Mouse (Mus musculus) forebrain, embryonic 14.5 days (tissue): ENCODE measurements around the gene Sqstm1. TPM values are rescaled to one million over a fixed set of nuclear protein-coding genes. Genes with fewer than 3 reads are reported as not detected.

Source experiments
- ATAC-seq: fragments of 200-750 bp; cut with Nextera tagmentation; 2 replicates; pipeline ENCODE4 v1.8.0; 2017; ENCODE audit warnings: mild to moderate bottlenecking, moderate library complexity
- DNase-seq: peaks from one replicate; pipeline ENCODE4 v3.0.0-alpha.2; 2015; ENCODE audit warnings: low spot score
- H3K27ac ChIP-seq: fragments of 300-500 bp; sonication (generic); 2 replicates; pipeline ENCODE4 v1.5.1; 2014; ENCODE audit warnings: low read depth, mild to moderate bottlenecking, control low read depth, low read length, moderate library complexity
- H3K27me3 ChIP-seq: fragments of 300-500 bp; sonication (generic); replicated peaks from 2 replicates; pipeline ENCODE4 v1.6.1; 2014; ENCODE audit warnings: low read length, control low read depth, mixed read lengths; ENCODE audit not compliant: control insufficient read depth, insufficient read depth
- H3K36me3 ChIP-seq: fragments of 300-500 bp; sonication (generic); 2 replicates; pipeline ENCODE4 v1.6.1; 2014; ENCODE audit warnings: low read length, control low read depth; ENCODE audit not compliant: control insufficient read depth, insufficient read depth
- H3K4me1 ChIP-seq: fragments of 300-500 bp; sonication (generic); 2 replicates; pipeline ENCODE4 v1.6.1; 2014; ENCODE audit warnings: antibody characterized with exemption, low read length, control low read depth; ENCODE audit not compliant: control insufficient read depth, insufficient read depth
- H3K4me2 ChIP-seq: fragments of 300-500 bp; sonication (generic); 2 replicates; pipeline ENCODE4 v1.6.1; 2014; ENCODE audit warnings: mild to moderate bottlenecking, control low read depth, low read length
- H3K4me3 ChIP-seq: fragments of 300-500 bp; sonication (generic); 2 replicates; pipeline ENCODE4 v1.5.1; 2014; ENCODE audit warnings: low read depth, low read length, control low read depth
- H3K9ac ChIP-seq: fragments of 300-500 bp; sonication (generic); 2 replicates; pipeline ENCODE4 v1.6.1; 2014; ENCODE audit warnings: mild to moderate bottlenecking, low read length, control low read depth, moderate library complexity
- H3K9me3 ChIP-seq: fragments of 300-500 bp; sonication (generic); replicated peaks from 2 replicates; pipeline ENCODE4 v1.6.1; 2016; ENCODE audit warnings: low read length, control low read depth, mixed read lengths; ENCODE audit not compliant: control insufficient read depth
- WGBS: fragments of 180-500 bp; shearing (Covaris S2); extraction: QIAGEN DNeasy Blood & Tissue Kit; methylation state at CpG from one replicate; pipeline ENCODE4 v1.1.7; 2014; 5-methylcytosine and 5-hydroxymethylcytosine counted together
- polyA plus RNA-seq: library from polyadenylated mRNA; unstranded; fragments of >200 nt; fragmentation: Nextera tagmentation; extraction: Ambion mirVana; gene quantifications from 2 replicates; pipeline ENCODE4 v1.2.1, GENCODE M21; 2014

Sqstm1 gene
- polyA plus RNA-seq, 1 experiment from 2014 or later: 263 TPM

DNA sequence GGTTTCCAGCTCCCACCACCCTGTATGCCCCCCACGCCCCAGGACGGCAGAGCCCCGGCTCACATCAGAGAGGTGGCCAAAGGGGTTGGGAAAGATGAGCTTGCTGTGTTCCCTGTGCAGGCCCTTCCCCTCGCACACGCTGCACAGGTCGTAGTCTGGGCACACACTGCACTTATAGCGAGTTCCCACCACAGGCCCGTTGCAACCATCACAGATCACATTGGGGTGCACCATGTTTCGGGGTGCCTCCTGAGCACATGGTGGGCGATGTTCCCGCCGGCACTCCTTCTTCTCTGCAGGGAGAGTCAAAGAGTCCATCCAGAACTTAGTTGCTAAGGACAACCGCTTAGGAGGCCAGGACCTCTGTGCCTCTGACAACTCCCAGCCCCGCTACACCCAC is 3.3 kb downstream of the Sqstm1 start:
- Histone ChIP-seq H3K4me1 (peaks cover 8% of the 10 kb centered on the region), H3K36me3 (peaks cover 56% of the 10 kb centered on the region)
- WGBS: 94% methylated on average over 14 of the region's 14 CpGs

GRCm38 (mm10) chr11:50206037-50206436 is 4.6 kb downstream of the Sqstm1 start:
- Histone ChIP-seq H3K27me3 (no peaks in the 10 kb centered on the region), H3K4me2 (no peak overlapping the region), H3K4me1 (peaks cover 8% of the 10 kb centered on the region), H3K9ac (no peak overlapping the region), H3K27ac (no peak overlapping the region), H3K9me3 (no peaks in the 10 kb centered on the region), H3K4me3 (no peak overlapping the region), H3K36me3 (peaks cover 69% of the 10 kb centered on the region)
- DNase-seq (no peak), ATAC-seq (no peak)
- 91% methylated on average over 2 of the region's 2 CpGs for WGBS

More for the DNA sequence above, 3.3 kb downstream of the Sqstm1 start:
- no peak overlapping the region for H3K27ac ChIP-seq
- no peak overlapping the region for H3K4me2 ChIP-seq
- no peak overlapping the region for H3K9ac ChIP-seq
- H3K9me3 ChIP-seq: no peaks in the 10 kb centered on the region
- H3K4me3 ChIP-seq: no peak overlapping the region
- ATAC-seq (no peak), DNase-seq (no peak)
- no peaks in the 10 kb centered on the region for H3K27me3 ChIP-seq

GRCm38 (mm10) chr11:50205434-50205833 is 5.2 kb downstream of the Sqstm1 start:
- peaks cover 8% of the 10 kb centered on the region for H3K4me1 ChIP-seq
- ATAC-seq: no peak
- WGBS: 85% methylated on average over 3 of the region's 3 CpGs

DNA sequence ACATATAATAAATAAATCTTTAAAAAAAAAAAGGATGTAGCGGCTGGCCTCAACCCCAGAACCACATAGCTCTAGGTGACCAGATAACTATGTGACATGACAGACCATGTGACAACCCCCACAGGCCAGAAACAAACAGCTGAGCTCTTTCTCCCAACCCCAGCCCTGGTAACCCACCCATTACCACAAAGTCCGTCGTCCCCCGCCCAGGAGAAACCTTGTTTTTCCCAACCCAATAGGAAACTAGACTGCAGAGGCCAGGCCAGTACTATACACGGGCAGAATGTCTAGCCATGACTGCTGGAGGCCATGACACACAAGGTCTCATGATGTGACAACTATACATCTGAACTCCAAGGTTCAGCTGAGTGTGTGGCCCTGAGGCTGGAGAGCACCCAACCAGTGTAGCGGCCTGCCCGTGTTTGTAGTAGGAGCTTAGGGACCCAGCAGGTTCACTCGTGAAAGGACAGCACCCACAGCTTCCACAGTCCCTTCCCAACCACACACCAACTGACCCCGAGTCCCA is 7.3 kb downstream of the Sqstm1 start:
- no peak for ATAC-seq
- H3K36me3 ChIP-seq: peaks cover 94% of the 10 kb centered on the region
- no peak overlapping the region for H3K9ac ChIP-seq
- no peaks in the 10 kb centered on the region for H3K9me3 ChIP-seq
- no peak overlapping the region for H3K27ac ChIP-seq
- WGBS: 93% methylated on average over 9 of the region's 9 CpGs
- no peak overlapping the region for H3K4me3 ChIP-seq
- no peaks in the 10 kb centered on the region for H3K4me1 ChIP-seq
- no peak overlapping the region for H3K4me2 ChIP-seq
- no peaks in the 10 kb centered on the region for H3K27me3 ChIP-seq
- no peak for DNase-seq

More at GRCm38 (mm10) chr11:50205434-50205833, 5.2 kb downstream of the Sqstm1 start:
- no peak overlapping the region for H3K4me2 ChIP-seq
- no peak overlapping the region for H3K27ac ChIP-seq
- no peaks in the 10 kb centered on the region for H3K27me3 ChIP-seq
- no peak overlapping the region for H3K9ac ChIP-seq
- H3K36me3 ChIP-seq: peaks cover 75% of the 10 kb centered on the region
- DNase-seq: no peak
- H3K9me3 ChIP-seq: no peaks in the 10 kb centered on the region
- no peak overlapping the region for H3K4me3 ChIP-seq

GRCm38 (mm10) chr11:50201590-50201989 is 9.0 kb downstream of the Sqstm1 start:
- 90% methylated on average over 3 of the region's 3 CpGs for WGBS
- H3K27ac ChIP-seq: no peak overlapping the region
- H3K9ac ChIP-seq: no peak overlapping the region
- no peaks in the 10 kb centered on the region for H3K4me1 ChIP-seq
- no peak overlapping the region for H3K4me3 ChIP-seq
- no peaks in the 10 kb centered on the region for H3K27me3 ChIP-seq
- no peak overlapping the region for H3K4me2 ChIP-seq
- no peak for ATAC-seq
- no peaks in the 10 kb centered on the region for H3K9me3 ChIP-seq
- peaks cover 98% of the 10 kb centered on the region for H3K36me3 ChIP-seq
- DNase-seq: no peak

DNA sequence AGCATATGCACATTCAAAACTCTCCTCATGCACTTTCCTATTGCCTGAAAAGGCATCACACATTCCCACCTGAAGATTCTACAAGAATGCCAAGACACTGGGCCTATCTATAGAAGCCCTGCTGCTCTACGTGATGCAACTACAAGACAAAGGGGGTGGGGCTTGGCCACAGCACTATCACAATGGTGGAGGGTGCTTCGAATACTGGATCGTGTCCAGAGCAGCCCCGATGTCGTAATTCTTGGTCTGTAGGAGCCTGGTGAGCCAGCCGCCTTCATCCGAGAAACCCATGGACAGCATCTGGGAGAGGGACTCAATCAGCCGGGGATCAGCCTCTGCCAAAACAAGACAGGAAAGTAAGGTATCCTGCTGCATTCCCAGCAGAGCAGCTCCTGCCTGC is 10.0 kb downstream of the Sqstm1 start:
- Histone ChIP-seq H3K4me1 (no peaks in the 10 kb centered on the region), H3K36me3 (peaks cover 96% of the 10 kb centered on the region), H3K9me3 (no peaks in the 10 kb centered on the region), H3K27me3 (no peaks in the 10 kb centered on the region), H3K27ac (no peak overlapping the region), H3K4me2 (no peak overlapping the region), H3K4me3 (no peak overlapping the region), H3K9ac (no peak overlapping the region)
- WGBS: 82% methylated on average over 8 of the region's 8 CpGs
- DNase-seq: no peak
- ATAC-seq: no peak

DNA sequence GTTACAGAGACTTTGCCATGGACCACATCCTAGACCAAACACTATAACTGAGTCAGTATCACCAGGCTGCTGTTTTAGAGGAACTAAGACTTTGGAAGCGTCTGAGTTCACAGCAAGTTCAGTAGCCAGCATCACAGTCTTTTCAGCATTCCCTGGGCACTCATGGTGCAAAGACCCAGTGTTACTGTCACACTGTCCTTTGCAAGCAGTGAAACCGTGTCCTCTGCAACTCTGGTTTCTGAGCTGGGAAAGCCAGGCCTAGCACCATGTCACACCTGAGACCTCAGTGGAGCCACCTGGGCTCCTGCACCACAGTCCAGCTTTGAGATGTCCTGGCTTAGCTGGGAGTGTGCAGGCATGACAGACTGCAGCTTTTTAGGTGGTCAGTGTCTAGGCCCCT is 11.7 kb downstream of the Sqstm1 start:
- no peaks in the 10 kb centered on the region for H3K4me1 ChIP-seq
- DNase-seq: no peak
- no peak overlapping the region for H3K4me3 ChIP-seq
- no peaks in the 10 kb centered on the region for H3K9me3 ChIP-seq
- WGBS: 90% methylated on average over 2 of the region's 2 CpGs
- no peak overlapping the region for H3K27ac ChIP-seq
- no peak overlapping the region for H3K4me2 ChIP-seq
- H3K9ac ChIP-seq: no peak overlapping the region
- ATAC-seq: no peak
- no peaks in the 10 kb centered on the region for H3K27me3 ChIP-seq
- peaks cover 84% of the 10 kb centered on the region for H3K36me3 ChIP-seq

DNA sequence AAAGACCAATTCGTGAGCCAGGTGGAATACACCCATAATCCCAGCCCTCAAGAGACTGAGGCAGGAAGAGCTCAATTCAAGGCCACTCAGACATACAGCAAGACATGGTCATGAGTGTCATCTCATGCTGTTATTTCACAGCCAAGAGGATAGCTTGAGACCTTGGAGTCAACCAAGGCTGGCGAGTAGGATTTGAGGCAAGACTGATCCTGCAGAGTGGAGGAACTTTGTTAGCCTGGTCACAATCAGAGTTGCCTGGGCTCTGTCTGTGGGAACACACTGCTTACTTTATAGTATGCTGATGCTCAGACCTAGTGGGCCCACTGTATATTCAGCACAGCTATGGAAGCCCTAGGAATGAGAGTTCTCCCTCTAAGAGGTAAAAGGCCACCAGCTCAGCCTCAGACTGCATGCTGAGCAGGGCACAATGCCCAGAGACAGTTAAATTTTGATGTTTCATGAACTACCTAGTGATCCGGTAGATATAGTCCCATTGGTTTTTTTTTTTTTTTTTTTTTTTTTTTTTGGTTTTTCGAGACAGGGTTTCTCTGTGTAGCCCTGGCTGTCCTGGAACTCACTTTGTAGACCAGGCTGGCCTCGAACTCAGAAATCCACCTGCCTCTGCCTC is 12.3 kb downstream of the Sqstm1 start:
- H3K4me1 ChIP-seq: no peaks in the 10 kb centered on the region
- peaks cover 78% of the 10 kb centered on the region for H3K36me3 ChIP-seq
- 89% methylated on average over 3 of the region's 5 CpGs for WGBS
- no peak overlapping the region for H3K9ac ChIP-seq
- no peak overlapping the region for H3K4me2 ChIP-seq
- no peak overlapping the region for H3K27ac ChIP-seq
- DNase-seq: no peak
- H3K4me3 ChIP-seq: no peak overlapping the region
- no peaks in the 10 kb centered on the region for H3K9me3 ChIP-seq
- ATAC-seq: no peak
- no peaks in the 10 kb centered on the region for H3K27me3 ChIP-seq

DNA sequence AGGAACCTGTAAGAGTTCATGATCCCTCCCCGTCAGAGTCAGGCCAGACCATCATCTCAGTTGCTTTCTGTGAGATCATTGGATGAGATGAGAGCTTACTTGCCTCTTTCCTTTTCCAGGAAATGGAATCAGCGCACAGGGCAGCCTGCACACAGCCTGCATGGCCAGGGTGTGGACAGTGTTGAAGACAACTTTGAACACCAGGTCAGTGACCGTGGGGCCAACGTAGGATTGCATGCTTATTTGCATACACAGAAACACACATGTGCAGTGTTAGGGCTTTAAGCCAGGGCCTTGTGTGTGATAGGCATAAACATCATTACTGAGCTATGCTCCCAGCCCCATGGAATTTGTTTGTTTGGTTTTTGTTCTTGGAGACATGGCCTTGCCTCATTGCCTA is 13.1 kb downstream of the Sqstm1 start:
- no peak overlapping the region for H3K27ac ChIP-seq
- H3K36me3 ChIP-seq: peaks cover 70% of the 10 kb centered on the region
- DNase-seq: no peak
- H3K9me3 ChIP-seq: no peaks in the 10 kb centered on the region
- no peak overlapping the region for H3K9ac ChIP-seq
- H3K4me1 ChIP-seq: no peaks in the 10 kb centered on the region
- H3K27me3 ChIP-seq: no peaks in the 10 kb centered on the region
- ATAC-seq: no peak
- no peak overlapping the region for H3K4me3 ChIP-seq
- WGBS: 88% methylated on average over 4 of the region's 4 CpGs
- no peak overlapping the region for H3K4me2 ChIP-seq
